Mouse (Mus musculus) intestine, embryonic 14.5 days (tissue): Measurements from ENCODE around the gene Omt2b. TPM values are rescaled to one million over a fixed set of nuclear protein-coding genes. Genes with fewer than 3 reads are reported as not detected.
"Not testable (repeated sequence)": the region's sequence is repeated elsewhere in the genome, so short reads cannot be mapped to it uniquely, and the experiment has no call there.

ENCODE experiments used
- ATAC-seq: fragments of 200-750 bp; cut with Nextera tagmentation; replicated peaks from 2 replicates; pipeline ENCODE4 v1.8.0; 2017; ENCODE audit warnings: low read depth, moderate number of reproducible peaks, moderate TSS enrichment, moderate library complexity; ENCODE audit not compliant: low FRiP score, low TSS enrichment
- DNase-seq: peaks from one replicate; pipeline ENCODE4 v3.0.0-alpha.2; 2018; ENCODE audit warnings: low spot score
- H3K27ac ChIP-seq: fragments of 300-500 bp; sonication (generic); 2 replicates; pipeline ENCODE4 v1.5.1; 2014; ENCODE audit warnings: low read depth, mild to moderate bottlenecking, control low read depth
- H3K27me3 ChIP-seq: fragments of 300-500 bp; sonication (generic); replicated peaks from 2 replicates; pipeline ENCODE4 v1.6.1; 2014; ENCODE audit warnings: low read length, control low read depth; ENCODE audit not compliant: control insufficient read depth, insufficient read depth
- H3K36me3 ChIP-seq: fragments of 300-500 bp; sonication (generic); 2 replicates; pipeline ENCODE4 v1.6.1; 2014; ENCODE audit warnings: low read length, control low read depth; ENCODE audit not compliant: control insufficient read depth, insufficient read depth
- H3K4me1 ChIP-seq: fragments of 300-500 bp; sonication (generic); replicated peaks from 2 replicates; pipeline ENCODE4 v1.6.1; 2014; ENCODE audit warnings: low read length, control low read depth, mixed read lengths; ENCODE audit not compliant: control insufficient read depth, insufficient read depth
- H3K4me2 ChIP-seq: fragments of 300-500 bp; sonication (generic); 2 replicates; pipeline ENCODE4 v1.6.1; 2014; ENCODE audit warnings: low read length
- H3K4me3 ChIP-seq: fragments of 300-500 bp; sonication (generic); 2 replicates; pipeline ENCODE4 v1.5.1; 2014; ENCODE audit warnings: low read depth, low read length, control low read depth, mixed read lengths
- H3K9ac ChIP-seq: fragments of 300-500 bp; sonication (generic); 2 replicates; pipeline ENCODE4 v1.6.1; 2014; ENCODE audit warnings: mild to moderate bottlenecking, low read length
- H3K9me3 ChIP-seq: fragments of 300-500 bp; sonication (generic); 2 replicates; pipeline ENCODE4 v1.6.1; 2016; ENCODE audit warnings: low read length, control low read depth; ENCODE audit not compliant: control insufficient read depth
- WGBS: fragments of 180-500 bp; shearing (Covaris S2); extraction: QIAGEN DNeasy Blood & Tissue Kit; methylation state at CpG from one replicate; pipeline ENCODE4 v1.1.7; 2014; 5-methylcytosine and 5-hydroxymethylcytosine counted together
- polyA plus RNA-seq: library from polyadenylated mRNA; unstranded; fragments of >200 nt; fragmentation: Nextera tagmentation; extraction: Ambion mirVana; gene quantifications from 2 replicates; pipeline ENCODE4 v1.2.1, GENCODE M21; 2014

The Omt2b gene
- polyA plus RNA-seq, 1 experiment from 2014 or later: not detected

DNA sequence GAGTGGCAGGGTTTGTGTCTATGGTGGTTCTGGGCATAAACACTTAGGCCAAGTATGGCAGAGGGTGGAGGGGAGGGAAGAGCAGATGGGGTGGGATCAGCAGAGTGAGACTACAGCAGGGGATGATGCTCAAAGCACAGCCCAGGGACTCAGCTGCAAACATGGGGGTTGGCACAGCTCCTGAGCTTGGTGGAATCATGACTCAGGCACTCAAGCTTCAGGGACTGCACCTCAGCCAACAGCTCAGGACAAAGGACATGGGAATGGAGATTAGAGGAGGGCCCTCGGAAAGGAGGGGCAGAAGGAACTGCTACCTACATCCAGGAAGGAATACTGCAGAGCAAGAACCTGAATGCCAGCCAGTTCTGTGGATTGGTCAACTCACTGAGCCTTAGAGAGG lies 28.2 kb upstream of the Omt2b start:
- not testable (repeated sequence) for H3K9ac ChIP-seq, H3K4me3 ChIP-seq, ATAC-seq, H3K9me3 ChIP-seq, H3K36me3 ChIP-seq, DNase-seq, H3K27ac ChIP-seq, H3K27me3 ChIP-seq, H3K4me2 ChIP-seq, H3K4me1 ChIP-seq
- 70% methylated on average over 1 of the region's 1 CpGs for WGBS

DNA sequence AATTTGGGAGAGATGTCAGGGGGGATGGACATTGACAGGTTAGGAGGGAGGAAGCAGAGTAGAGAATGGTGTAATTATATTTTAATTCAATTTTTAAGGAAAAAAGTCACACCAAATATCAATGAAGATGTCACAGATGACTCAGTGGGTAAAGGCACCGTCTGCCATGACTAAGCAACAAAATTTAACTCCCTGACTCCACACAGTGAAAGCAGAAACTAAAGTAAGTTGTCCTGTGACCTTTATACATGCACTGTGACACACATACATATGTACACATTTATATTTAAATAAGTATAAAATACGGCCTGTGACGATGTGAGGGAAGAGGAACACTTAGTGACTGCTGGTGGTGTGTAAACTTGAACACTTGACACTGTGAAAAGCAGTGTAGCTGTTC lies 19.3 kb upstream of the Omt2b start:
- not testable (repeated sequence) for H3K9ac ChIP-seq, H3K9me3 ChIP-seq, DNase-seq, H3K4me2 ChIP-seq, H3K4me1 ChIP-seq, H3K4me3 ChIP-seq, H3K27ac ChIP-seq, H3K27me3 ChIP-seq, ATAC-seq, H3K36me3 ChIP-seq
- WGBS: 78% methylated on average over 1 of the region's 3 CpGs

DNA sequence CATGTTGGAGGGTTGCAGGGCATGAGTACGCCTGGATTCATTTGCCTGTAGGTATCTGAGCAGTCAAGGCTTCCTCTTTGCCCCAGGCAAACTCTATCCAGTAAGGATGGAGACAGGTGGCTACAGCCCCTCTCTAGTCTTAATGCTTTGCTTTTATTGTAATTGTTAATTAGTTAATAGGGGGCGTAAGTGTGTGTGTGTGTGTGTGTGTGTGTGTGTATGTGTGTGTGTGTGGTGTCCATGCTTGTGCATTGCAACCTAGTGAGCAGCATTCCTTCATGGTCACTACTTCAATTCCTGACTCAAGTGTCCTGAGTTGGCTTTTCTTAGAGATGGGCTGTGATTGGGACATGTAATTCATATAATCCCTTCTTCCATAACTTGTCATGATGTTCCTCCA lies 12.7 kb upstream of the Omt2b start, which contains the start of gene Omt2a:
Gene Omt2a (minus strand): TSS at position 101 of the 400 bp plus-strand sequence.
- H3K9ac ChIP-seq: no peak within 1 kb of the TSS
- no peak within 1 kb of the TSS for H3K27ac ChIP-seq
- ATAC-seq: no peak
- H3K4me1 ChIP-seq: no peaks in the 10 kb centered on the region
- H3K27me3 ChIP-seq: no peaks in the 10 kb centered on the region
- no peaks in the 10 kb centered on the region for H3K36me3 ChIP-seq
- no peak within 1 kb of the TSS for H3K4me2 ChIP-seq
- WGBS: 83% methylated on average over 2 of the region's 2 CpGs
- H3K9me3 ChIP-seq: no peaks in the 10 kb centered on the region
- H3K4me3 ChIP-seq: no peak within 1 kb of the TSS
- DNase-seq: no peak

DNA sequence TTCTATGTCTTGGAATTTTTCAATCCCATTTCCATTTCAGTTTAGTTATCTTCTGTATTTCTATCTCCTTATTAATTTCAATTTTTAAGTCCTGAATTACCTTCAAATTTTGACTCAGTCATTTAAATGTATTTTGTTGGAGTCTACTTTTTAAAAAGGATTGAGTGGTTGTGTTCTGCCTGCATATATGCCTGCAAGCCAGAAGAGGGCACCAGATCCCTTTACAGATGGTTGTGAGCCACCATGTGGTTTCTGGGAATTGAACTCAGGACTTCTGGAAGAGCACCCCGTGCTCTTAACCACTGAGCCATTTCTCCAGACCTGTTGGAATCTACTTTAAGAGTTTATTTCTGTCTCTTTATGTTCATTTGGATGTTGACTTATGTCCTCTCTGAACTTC lies 7.9 kb upstream of the Omt2b start:
- no peak overlapping the region for H3K4me2 ChIP-seq
- H3K4me1 ChIP-seq: no peaks in the 10 kb centered on the region
- no peak for DNase-seq
- H3K36me3 ChIP-seq: no peaks in the 10 kb centered on the region
- no peak overlapping the region for H3K27ac ChIP-seq
- no peaks in the 10 kb centered on the region for H3K27me3 ChIP-seq
- WGBS: 44% methylated on average over 1 of the region's 1 CpGs
- H3K9me3 ChIP-seq: no peaks in the 10 kb centered on the region
- no peak overlapping the region for H3K9ac ChIP-seq
- no peak overlapping the region for H3K4me3 ChIP-seq
- ATAC-seq: no peak

DNA sequence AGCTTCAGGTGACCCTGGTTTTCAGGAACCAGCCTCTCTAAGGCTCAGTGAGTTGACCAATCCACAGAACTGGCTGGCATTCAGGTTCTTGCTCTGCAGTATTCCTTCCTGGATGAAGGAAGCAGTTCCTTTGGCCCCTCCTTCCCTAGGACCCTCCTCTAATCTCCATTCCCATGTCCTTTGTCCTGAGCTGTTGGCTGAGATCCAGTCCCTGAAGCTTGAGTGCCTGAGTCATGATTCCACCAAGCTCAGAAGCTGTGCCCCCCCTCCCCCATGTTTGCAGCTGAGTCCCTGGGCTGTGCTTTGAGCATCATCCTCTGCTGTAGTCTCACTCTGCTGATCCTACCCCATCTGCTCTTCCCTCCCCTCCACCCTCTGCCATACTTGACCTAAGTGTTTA lies 9.7 kb downstream of the Omt2b start:
- not testable (repeated sequence) for H3K36me3 ChIP-seq, H3K27me3 ChIP-seq, H3K4me2 ChIP-seq, H3K9ac ChIP-seq, DNase-seq, H3K4me1 ChIP-seq, H3K27ac ChIP-seq, H3K4me3 ChIP-seq, ATAC-seq, H3K9me3 ChIP-seq

DNA sequence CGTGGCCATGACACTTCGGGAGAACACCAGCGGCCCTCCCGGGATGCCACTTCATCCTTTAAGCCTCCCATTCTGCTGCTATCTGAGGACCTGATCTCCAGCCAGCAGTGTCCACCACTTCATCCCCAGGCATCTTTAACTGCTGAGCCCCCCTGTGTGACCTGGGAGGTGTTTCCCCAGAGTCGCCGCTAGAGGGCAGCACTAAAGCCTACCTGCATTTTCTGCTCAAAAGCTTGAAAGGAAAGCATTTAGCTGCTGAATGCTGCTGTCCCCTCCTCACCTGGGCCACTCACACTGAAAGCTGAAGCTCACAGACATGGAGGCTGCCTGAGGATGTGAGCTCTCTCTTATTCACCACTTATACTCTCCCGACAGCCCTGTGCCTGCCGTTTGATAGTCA lies 12.9 kb downstream of the Omt2b start:
- H3K4me1 ChIP-seq, H3K36me3 ChIP-seq, H3K4me2 ChIP-seq, ATAC-seq, H3K9me3 ChIP-seq, H3K9ac ChIP-seq, H3K27me3 ChIP-seq, H3K27ac ChIP-seq, H3K4me3 ChIP-seq: not testable (repeated sequence)
- peak; percentile 74 for DNase-seq
- 20% methylated on average over 8 of the region's 8 CpGs for WGBS

DNA sequence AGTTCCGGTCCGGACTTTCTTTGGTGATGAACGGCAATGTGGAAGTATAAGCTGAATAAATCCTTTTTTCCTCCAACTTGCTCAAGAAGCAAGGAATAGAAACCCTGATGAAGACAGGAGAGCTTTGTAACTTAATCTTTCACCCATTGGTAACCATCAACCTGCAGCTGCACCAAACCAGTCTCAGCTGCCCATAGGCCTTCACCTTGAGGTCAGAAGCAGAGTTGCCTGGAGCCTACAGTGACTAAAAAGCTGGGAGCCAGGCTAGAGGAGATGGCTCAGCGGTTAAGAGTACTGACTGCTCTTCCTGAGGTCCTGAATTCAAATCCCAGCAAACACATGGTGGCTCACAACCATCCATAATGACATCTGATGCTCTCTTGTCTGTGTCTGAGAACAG lies 15.1 kb downstream of the Omt2b start:
- H3K4me3 ChIP-seq, H3K27ac ChIP-seq, DNase-seq, H3K36me3 ChIP-seq, H3K9ac ChIP-seq, H3K4me2 ChIP-seq, ATAC-seq, H3K27me3 ChIP-seq, H3K4me1 ChIP-seq, H3K9me3 ChIP-seq: not testable (repeated sequence)
- 89% methylated on average over 4 of the region's 4 CpGs for WGBS

DNA sequence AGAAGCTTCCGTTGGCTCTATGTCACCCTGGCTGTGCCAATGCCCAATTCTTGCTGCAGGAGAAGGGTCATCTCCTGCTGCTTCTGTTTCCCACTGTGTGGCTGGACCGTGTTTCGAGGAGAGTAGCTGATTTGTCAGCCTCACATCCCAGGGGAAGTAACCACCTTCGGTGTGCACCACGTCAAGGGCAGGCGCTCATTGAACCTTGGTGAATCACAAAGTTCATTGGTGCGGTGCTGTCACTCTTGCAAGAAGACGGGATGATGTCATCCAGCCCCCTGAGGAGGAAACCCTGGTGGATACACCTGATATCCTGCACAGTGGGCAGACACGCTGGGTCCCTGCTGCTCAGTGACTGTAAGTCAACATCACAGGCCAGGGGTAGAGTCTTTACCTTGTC lies 15.7 kb downstream of the Omt2b start:
- H3K4me1 ChIP-seq, H3K27me3 ChIP-seq, H3K9me3 ChIP-seq, ATAC-seq, H3K4me3 ChIP-seq, H3K36me3 ChIP-seq, H3K27ac ChIP-seq, H3K4me2 ChIP-seq, H3K9ac ChIP-seq, DNase-seq: not testable (repeated sequence)
- WGBS: 85% methylated on average over 9 of the region's 9 CpGs

DNA sequence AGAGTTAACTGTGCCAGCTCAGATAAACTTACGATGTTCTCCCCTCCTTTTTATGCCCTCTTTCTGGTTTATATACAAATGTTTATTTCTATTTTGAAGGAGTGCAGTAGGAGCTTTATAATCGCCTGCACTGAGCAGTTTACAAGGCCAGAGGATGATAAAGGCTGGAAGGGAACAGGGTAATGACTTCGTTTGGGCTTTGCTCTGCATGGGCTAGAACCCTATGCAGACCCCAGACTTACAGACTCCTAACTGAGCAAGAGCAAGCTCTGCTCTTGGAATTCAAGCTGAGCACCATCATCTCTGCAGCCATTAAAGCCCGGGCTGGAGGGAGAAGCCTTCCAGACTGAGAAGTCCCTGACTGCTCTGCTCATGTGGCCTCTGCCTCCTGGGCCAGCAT lies 17.8 kb downstream of the Omt2b start:
- H3K4me1 ChIP-seq, H3K36me3 ChIP-seq, H3K9ac ChIP-seq, H3K27ac ChIP-seq, H3K4me2 ChIP-seq, H3K4me3 ChIP-seq, ATAC-seq, H3K9me3 ChIP-seq, DNase-seq, H3K27me3 ChIP-seq: not testable (repeated sequence)
- WGBS: 36% methylated on average over 3 of the region's 4 CpGs
